Mouse (Mus musculus): ENCODE results near the gene Fn3k. TPM values are rescaled to one million over a fixed set of nuclear protein-coding genes. Genes with fewer than 3 reads are reported as not detected.

The Fn3k gene
- total RNA-seq, 4 experiments from 2014 or later: 26.4 to 33.5 (median 30.8) TPM

- peak; percentile 95 for DNase-seq (ENCODE audit: low spot score)
Observed at GRCm38 (mm10) chr11:121451753-121452635, 17.3 kb downstream of the Fn3k start, which contains the start of gene Tbcd. Tbcd (plus strand) TSS chr11:121451949.

GRCm38 (mm10) chr11:121457874-121458273, 23.2 kb downstream of the Fn3k start:
- DNase-seq (ENCODE audit: low spot score): no peak

DNA sequence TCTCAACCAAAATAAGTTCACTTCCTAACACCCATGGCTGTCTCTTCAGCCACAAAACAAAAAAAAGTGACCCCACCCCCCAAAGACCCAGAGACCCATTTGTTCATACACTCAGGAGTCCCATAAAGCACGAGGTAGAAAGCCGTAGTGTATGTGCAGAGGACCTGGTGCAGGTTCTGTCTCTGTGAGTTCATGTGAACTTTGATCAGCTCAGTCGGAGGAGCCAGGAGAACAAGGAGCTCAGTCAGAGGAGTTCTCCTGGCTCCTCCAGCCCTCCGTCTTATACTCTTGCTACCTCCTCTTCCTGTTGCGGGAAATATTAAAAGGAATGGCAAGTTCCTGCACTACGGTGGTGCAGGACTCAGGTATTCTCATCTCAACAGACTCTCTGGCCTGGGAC, 32.7 kb downstream of the Fn3k start:
- DNase-seq (ENCODE audit: low spot score): no peak

- no peak for DNase-seq (ENCODE audit: low spot score)
Observed at GRCm38 (mm10) chr11:121474831-121475230, 40.1 kb downstream of the Fn3k start.

GRCm38 (mm10) chr11:121475699-121476415, 41.1 kb downstream of the Fn3k start:
- DNase-seq (ENCODE audit: low spot score): peak; percentile 62

DNA sequence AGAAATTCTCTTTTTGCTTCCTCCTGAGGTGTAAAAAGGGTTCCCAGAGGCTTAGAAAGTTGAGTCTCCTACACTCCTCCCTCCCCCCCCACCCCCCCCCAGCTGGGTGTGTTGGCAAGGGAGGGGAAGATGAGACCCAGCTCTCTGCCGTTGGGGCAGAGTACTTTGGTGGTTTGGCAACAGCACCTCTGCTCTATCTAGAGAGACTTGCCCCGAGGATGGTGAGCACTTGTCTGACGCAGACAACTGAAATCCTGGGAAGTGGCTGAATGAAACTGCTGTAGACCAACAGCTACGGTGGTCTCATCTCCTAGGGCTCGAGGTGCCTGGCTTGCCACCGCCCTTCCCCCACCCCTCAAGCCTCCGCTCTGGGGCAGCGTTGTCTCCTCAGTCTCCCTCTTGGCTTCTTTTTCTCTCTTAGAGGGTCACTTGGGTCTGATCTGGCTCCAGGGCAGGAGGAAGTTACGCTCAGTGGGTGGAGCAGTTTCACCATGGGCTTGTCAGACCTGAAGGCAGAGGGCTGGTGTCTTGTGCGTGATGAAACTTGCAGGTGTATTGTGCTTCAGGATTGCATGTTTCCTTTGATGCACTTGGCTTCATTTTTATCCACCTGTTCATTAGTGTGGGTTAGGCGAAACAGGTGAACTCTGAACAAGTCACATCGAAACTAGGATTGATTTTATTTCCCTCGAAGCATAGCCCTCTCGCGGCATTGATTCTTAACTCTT, 44.9 kb downstream of the Fn3k start:
- DNase-seq (ENCODE audit: low spot score): no peak

DNA sequence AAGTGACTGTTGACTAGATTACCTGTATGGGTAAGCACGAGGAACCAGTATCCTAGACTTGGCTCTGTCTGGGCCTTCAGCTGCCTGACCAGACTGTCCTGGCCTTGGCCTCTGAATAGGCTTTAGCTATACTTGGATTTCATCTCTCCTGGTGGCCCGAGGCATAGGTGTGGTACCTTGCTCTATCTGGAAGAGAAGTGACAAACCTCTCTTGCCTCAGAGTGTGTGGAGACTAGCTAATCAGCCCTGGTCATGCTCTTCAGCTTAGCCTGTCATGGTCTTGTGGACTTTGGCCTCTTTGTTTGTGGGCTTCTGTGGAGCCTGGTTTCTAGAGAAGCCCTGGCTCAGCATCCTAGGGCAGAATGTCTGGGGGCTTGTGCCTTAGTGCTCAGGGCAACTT, 46.4 kb downstream of the Fn3k start:
- DNase-seq (ENCODE audit: low spot score): no peak

GRCm38 (mm10) chr11:121485882-121486281, 51.2 kb downstream of the Fn3k start:
- no peak for DNase-seq (ENCODE audit: low spot score)

DNA sequence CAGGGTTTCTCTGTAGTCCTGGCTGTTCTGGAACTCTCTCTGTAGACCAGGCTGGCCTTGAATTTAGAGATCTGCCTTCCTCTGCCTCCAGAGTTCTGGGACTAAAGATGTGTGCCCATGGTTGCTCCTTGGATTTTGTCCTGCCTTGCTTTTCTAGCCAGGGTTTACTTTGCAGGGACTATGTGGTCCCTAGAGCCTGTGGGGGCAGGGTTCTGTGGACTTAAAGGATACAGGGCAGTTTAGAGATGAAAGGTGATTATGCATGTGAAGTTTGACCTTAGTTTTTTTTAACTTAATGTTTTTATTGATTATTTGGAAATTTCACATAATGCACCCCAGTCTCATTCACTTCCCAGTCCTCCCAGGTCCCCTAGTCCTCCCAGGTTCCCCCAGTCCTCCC, 55.9 kb downstream of the Fn3k start:
- DNase-seq (ENCODE audit: low spot score): no peak

Small RNAs within 50 kb of the gene (microRNA-seq; reads per million reads assigned to microRNA genes)
- gene Mir7236: not detected

Other genes with a start within 250 kb of the Fn3k start
- 10 to 100 TPM in 1 of 4 experiments, 1 to 10 TPM in 3; 8.3 to 10.3 (median 8.8) TPM for gene Hexdc, start 230.5 kb upstream of the Fn3k start, total RNA-seq (2022)
- gene Ogfod3, start 230.2 kb upstream of the Fn3k start, total RNA-seq (2022): 10 to 100 TPM; 14.6 to 18.5 (median 16.0) TPM
- gene Cybc1, start 205.6 kb upstream of the Fn3k start, total RNA-seq (2022): 1 to 10 TPM; 6.7 to 8.1 (median 7.4) TPM
- gene Narf, start 197.7 kb upstream of the Fn3k start, total RNA-seq (2022): 100 to 1,000 TPM in 1 of 4 experiments, 10 to 100 TPM in 3; 81.7 to 123 (median 97.8) TPM
- 10 to 100 TPM; 16.2 to 23.1 (median 18.9) TPM for gene Foxk2, start 174.9 kb upstream of the Fn3k start, total RNA-seq (2022)
- gene Wdr45b, start 80.5 kb upstream of the Fn3k start, total RNA-seq (2022): 10 to 100 TPM; 32.1 to 35.4 (median 32.7) TPM
- 1 to 10 TPM; 1.0 to 3.4 (median 2.2) TPM for gene Rab40b, start 46.7 kb upstream of the Fn3k start, total RNA-seq (2022)
- gene Fn3krp, start 13.5 kb upstream of the Fn3k start, total RNA-seq (2022): 1 to 10 TPM; 4.8 to 6.5 (median 5.4) TPM
- gene Tbcd, start 17.0 kb downstream of the Fn3k start, total RNA-seq (2022): 10 to 100 TPM; 11.7 to 13.9 (median 12.5) TPM
- under 1 TPM; 0.24 to 0.35 (median 0.25) TPM for gene Zfp750, start 84.4 kb downstream of the Fn3k start, total RNA-seq (2022)
- 1 to 10 TPM; 4.0 to 5.7 (median 5.2) TPM for gene B3gntl1, start 238.2 kb downstream of the Fn3k start, total RNA-seq (2022)